Mouse (Mus musculus): ENCODE results near the gene Rwdd2b. TPM values are rescaled to one million over a fixed set of nuclear protein-coding genes. Genes with fewer than 3 reads are reported as not detected.

Rwdd2b gene
- polyA plus RNA-seq, 1 experiment from 2014 or later: 10.4 TPM

DNA sequence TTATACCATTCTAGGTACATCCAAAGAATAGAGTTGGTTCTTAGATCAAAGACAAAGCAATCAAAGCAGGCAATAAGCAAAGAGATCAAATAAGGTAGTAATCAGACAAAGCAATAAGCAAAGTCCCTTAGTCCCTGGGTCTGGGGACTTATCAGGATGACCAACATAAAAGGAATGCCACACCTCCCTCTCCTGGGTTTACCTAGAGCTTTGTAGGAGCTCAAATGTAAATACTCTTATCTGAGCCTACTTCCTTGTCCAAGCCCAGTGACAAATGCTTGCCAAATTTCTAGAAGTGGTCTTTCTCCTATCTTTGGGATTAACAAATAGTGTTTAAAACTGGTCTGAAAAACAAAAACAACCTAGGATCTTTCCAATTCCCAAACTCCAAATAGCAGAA, 2.9 kb upstream of the Rwdd2b start:
- H3K36me3 ChIP-seq: no peaks in the 10 kb centered on the region
- no peaks in the 10 kb centered on the region for H3K27me3 ChIP-seq (replicated peaks)
- ATAC-seq (ENCODE audit: insufficient read depth, low FRiP score, low read depth): 0 out of 2 replicates have a peak, but pooled peaks have one; percentile 23
- H3K4me2 ChIP-seq: no peak overlapping the region
- no peak overlapping the region for H3K9ac ChIP-seq
- H3K4me3 ChIP-seq (replicated peaks): no peak overlapping the region
- no peaks in the 10 kb centered on the region for H3K9me3 ChIP-seq
- no peak overlapping the region for H3K27ac ChIP-seq
- peaks cover 8% of the 10 kb centered on the region; the same call in 1 of the 2 replicates for H3K4me1 ChIP-seq

DNA sequence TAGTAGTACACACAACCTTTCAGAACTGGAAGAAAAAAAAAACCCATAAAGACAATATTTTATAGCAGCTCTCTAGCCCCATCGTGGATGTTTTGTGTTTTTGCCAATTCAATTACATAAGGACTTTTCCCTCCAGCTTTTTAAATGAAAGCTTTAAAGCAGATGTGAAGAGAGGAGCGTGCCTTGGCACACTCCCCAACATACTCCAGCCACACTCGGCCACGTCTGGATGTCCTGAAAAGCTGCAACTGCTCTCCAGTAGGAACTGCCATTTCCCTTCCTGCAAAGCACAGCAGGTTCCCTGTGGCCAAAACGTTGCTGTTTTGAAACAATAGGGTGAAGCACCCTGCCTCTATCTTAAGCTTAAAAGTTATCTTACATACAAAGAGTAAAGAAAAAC, 1.9 kb upstream of the Rwdd2b start:
- 37% methylated on average over 5 of the region's 5 CpGs for WGBS
- no peaks in the 10 kb centered on the region for H3K27me3 ChIP-seq (replicated peaks)

DNA sequence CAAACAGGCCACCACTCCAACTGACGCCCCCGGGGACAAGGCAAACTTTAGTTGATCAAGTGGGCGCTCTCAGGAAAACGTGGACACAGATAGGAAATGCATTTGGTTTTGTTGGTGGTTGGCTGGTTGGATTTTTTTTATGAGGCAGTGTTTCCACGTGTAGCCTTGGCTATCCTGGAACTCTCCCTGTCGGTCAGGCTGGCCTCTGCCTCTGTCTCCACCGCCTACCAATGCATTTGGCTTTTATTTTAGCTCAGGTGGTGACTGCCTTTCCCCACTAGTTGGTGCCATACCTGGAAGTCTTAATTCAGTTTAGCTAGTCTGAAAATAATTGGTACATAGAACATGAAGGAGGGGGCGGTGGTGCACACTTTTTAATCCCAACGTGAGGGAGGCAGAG, 716 bp upstream of the Rwdd2b start:
- H3K4me3 ChIP-seq (replicated peaks): peak overlapping the region; percentile 62
- peak overlapping the region; percentile 77; the same call in 1 of the 2 replicates for H3K27ac ChIP-seq
- ATAC-seq (ENCODE audit: insufficient read depth, low FRiP score, low read depth): no peak
- H3K4me2 ChIP-seq: peak overlapping the region; percentile 69
- no peaks in the 10 kb centered on the region for H3K36me3 ChIP-seq
- peak overlapping the region; percentile 61; the same call in 1 of the 2 replicates for H3K9ac ChIP-seq
- 19% methylated on average over 9 of the region's 9 CpGs for WGBS
- H3K27me3 ChIP-seq (replicated peaks): no peaks in the 10 kb centered on the region
- peaks cover 8% of the 10 kb centered on the region; the same call in 1 of the 2 replicates for H3K4me1 ChIP-seq
- no peaks in the 10 kb centered on the region for H3K9me3 ChIP-seq

More for the DNA sequence above, 1.9 kb upstream of the Rwdd2b start:
- H3K4me3 ChIP-seq (replicated peaks): no peak overlapping the region
- no peaks in the 10 kb centered on the region for H3K36me3 ChIP-seq
- 0 out of 2 replicates have a peak overlapping the region, but pooled peaks have one; percentile 4 for H3K27ac ChIP-seq
- no peak for ATAC-seq (ENCODE audit: insufficient read depth, low FRiP score, low read depth)
- no peak overlapping the region for H3K9ac ChIP-seq
- no peaks in the 10 kb centered on the region for H3K9me3 ChIP-seq
- no peak overlapping the region for H3K4me2 ChIP-seq
- H3K4me1 ChIP-seq: peaks cover 8% of the 10 kb centered on the region; the same call in 1 of the 2 replicates

DNA sequence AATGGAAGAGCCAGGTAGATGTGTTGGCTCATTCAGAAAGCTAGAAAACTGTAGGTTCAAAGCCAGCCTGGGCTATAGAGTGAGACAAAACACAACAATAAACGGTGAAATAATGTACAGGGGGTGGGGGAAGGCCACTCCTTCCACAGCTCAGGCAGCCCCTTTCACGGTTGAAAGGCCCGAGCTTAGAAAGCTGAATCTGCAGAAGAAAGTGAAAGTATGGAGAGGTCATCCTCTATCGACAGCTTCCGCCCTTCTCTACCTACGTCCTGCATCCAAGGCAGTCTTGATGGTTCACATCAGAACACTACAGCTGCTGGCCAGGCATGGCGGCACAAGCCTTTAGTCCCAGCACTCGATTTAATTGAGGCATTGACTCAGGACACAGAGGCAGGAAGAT, 1.7 kb downstream of the Rwdd2b start:
- Histone ChIP-seq H3K36me3 (no peaks in the 10 kb centered on the region), H3K27me3 (replicated peaks) (no peaks in the 10 kb centered on the region), H3K4me1 (peaks cover 8% of the 10 kb centered on the region; the same call in 1 of the 2 replicates), H3K9ac (no peak overlapping the region), H3K4me3 (replicated peaks) (no peak overlapping the region), H3K9me3 (no peaks in the 10 kb centered on the region), H3K27ac (no peak overlapping the region), H3K4me2 (no peak overlapping the region)
- ATAC-seq (ENCODE audit: insufficient read depth, low FRiP score, low read depth): no peak
- 89% methylated on average over 8 of the region's 8 CpGs for WGBS

DNA sequence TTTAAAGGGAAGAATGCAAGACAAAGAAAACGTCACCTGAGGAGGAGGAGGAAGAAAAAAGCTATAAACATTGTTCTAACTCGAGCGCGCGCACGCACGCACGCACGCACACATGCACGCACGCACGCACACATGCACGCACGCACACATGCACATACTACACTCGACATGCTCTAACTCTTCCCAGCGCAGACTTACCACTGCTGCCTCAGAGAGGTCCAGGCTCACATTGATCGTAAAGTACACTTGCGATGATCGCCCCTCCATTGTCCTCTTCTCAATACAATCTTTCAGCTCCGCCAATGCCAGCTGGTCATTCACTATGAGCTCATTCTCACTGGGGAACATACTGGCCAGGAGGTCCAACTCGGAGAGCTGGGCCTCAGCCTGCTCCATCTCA, 3.3 kb downstream of the Rwdd2b start:
- Histone ChIP-seq H3K4me1 (peaks cover 8% of the 10 kb centered on the region; the same call in 1 of the 2 replicates), H3K4me2 (no peak overlapping the region), H3K36me3 (no peaks in the 10 kb centered on the region), H3K9ac (no peak overlapping the region), H3K9me3 (no peaks in the 10 kb centered on the region), H3K4me3 (replicated peaks) (no peak overlapping the region), H3K27me3 (replicated peaks) (no peaks in the 10 kb centered on the region), H3K27ac (no peak overlapping the region)
- WGBS: 93% methylated on average over 21 of the region's 21 CpGs
- ATAC-seq (ENCODE audit: insufficient read depth, low FRiP score, low read depth): no peak

DNA sequence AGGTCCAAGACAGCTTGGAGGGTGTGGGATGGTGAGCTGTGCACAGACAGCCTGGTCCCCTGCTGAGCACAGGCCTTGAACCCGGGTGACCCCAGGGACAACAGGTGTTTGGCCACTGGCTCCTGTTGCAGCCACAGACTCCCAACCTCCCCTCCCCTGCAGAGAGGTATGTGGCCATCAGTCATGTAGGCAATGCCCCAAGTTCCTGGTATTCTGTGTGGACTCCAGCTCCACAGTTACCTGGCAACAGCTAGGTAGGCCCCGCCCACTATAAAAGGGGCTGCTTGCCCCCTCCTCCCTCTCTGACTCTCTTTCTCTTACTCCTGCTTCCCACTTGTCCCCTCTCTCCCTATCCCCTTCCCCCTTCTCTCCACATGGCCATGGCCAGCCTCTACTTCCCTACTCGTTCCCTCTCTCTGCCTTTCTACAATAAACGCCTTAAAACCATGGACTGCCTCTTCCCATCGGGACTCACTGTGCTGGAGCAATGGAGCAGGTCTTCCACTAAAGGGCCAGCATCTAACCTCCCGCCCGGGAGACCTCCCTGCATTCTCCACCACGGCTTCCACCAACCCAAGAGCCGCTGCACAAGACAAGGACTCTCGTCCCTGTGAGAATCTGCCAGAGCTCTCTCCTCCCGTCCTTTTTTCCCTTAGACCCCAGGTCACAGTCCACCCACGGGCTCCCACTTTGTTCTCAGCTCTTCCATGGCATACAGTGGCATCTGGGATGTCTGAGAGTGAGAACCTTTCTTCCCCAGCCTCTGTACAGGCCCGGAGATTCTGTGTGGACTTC, 4.8 kb downstream of the Rwdd2b start:
- 86% methylated on average over 13 of the region's 13 CpGs for WGBS
- H3K36me3 ChIP-seq: no peaks in the 10 kb centered on the region
- H3K4me3 ChIP-seq (replicated peaks): no peak overlapping the region
- no peaks in the 10 kb centered on the region; the same call in none of the 2 replicates for H3K4me1 ChIP-seq
- no peak overlapping the region for H3K9ac ChIP-seq
- no peak overlapping the region for H3K27ac ChIP-seq
- H3K9me3 ChIP-seq: no peaks in the 10 kb centered on the region
- no peak for ATAC-seq (ENCODE audit: insufficient read depth, low FRiP score, low read depth)
- H3K27me3 ChIP-seq (replicated peaks): no peaks in the 10 kb centered on the region
- H3K4me2 ChIP-seq: no peak overlapping the region

DNA sequence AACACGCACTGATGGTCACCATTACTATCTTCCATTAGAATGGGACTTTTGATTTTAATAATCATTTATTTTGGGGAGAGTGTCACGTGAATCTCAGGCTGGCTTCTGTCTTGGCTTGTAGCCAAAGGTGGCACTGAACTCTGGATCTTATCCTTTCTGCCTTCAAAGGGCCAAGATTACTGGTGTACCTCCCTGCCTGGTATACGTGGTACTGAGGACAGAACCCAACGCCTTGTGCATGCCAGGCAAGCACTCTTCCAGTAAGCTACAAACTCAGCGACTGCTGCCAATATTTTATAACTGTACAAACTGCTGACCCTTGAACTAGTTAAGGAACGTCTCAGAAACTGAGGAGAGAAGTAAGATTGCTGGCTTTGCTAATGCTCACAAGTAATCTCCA, 5.4 kb downstream of the Rwdd2b start:
- Histone ChIP-seq H3K4me1 (no peaks in the 10 kb centered on the region; the same call in none of the 2 replicates), H3K4me3 (replicated peaks) (no peak overlapping the region), H3K9ac (no peak overlapping the region), H3K27ac (no peak overlapping the region), H3K9me3 (no peaks in the 10 kb centered on the region), H3K27me3 (replicated peaks) (no peaks in the 10 kb centered on the region), H3K4me2 (no peak overlapping the region), H3K36me3 (no peaks in the 10 kb centered on the region)
- whole genome bisulfite sequencing: 77% methylated on average over 6 of the region's 6 CpGs
- ATAC-seq (ENCODE audit: insufficient read depth, low FRiP score, low read depth): no peak

DNA sequence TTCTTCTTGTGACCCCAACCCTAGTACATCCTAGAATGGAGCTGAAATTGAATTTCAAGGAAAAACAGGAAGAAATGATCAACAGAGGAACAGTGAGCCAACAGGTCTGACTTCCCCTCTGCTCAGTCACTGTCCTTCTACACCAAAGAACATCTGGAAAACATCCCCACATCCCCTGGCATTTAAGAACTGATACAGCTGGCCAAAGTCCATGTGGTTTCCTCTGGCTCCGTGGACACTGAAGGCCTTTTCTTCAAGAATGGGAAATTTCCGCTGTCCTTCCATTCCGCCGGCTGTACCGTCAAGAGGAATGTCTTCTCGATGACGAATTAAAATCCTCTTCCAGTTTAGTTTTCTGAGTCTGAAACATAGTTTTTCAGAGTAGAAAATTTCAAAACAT, 6.1 kb downstream of the Rwdd2b start:
- ATAC-seq (ENCODE audit: insufficient read depth, low FRiP score, low read depth): no peak
- H3K9me3 ChIP-seq: no peaks in the 10 kb centered on the region
- H3K36me3 ChIP-seq: no peaks in the 10 kb centered on the region
- no peak overlapping the region for H3K4me3 ChIP-seq (replicated peaks)
- H3K9ac ChIP-seq: no peak overlapping the region
- H3K27me3 ChIP-seq (replicated peaks): no peaks in the 10 kb centered on the region
- H3K4me2 ChIP-seq: no peak overlapping the region
- H3K4me1 ChIP-seq: no peaks in the 10 kb centered on the region; the same call in 1 of the 2 replicates
- no peak overlapping the region for H3K27ac ChIP-seq
- WGBS: 79% methylated on average over 7 of the region's 7 CpGs

DNA sequence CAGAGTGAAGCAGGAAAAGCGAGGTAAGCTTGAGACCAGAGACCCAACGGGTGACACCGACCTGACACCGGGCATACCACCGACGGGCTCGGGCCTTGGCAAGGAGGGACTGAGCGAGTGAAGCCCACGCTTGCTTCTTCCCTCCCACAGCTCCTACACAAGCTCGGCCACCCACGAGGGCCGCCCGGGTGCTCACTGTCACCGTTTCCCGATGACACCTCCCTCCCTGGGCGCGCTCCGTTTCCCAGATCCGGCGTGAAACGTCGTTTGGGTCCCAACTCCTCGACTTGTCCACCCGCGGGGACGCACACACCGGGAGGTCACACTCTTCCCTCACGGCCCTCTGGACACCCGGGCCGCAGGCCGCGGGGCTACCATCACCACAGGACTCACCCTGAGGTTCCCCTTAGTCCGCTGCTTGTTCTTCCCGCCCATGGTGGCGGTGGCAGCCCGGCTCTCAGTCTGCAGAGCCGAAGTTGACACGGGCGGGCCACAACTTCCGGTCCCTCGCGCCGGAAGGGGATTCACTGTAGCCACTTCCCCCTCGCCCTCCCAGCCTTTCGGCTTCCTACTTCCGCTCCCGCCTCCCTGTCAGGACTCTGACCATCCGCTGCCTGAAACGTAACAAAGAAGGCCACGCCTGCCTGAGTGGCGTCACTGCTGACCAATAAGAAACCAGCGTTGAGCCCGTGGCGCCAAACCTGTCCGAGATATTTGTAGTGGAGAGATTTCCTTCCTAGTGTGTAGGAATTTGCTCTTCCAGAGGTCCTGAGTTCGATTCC, 8.1 kb downstream of the Rwdd2b start, which contains the start of gene Ltn1:
TSS of gene Ltn1 (minus strand) at position 580 of the 782 bp plus-strand sequence.
- no peaks in the 10 kb centered on the region for H3K9me3 ChIP-seq
- H3K36me3 ChIP-seq: no peaks in the 10 kb centered on the region
- H3K27me3 ChIP-seq (replicated peaks): no peaks in the 10 kb centered on the region
- peak within 1 kb of the TSS; percentile 95 for H3K4me3 ChIP-seq (replicated peaks)
- peak; percentile 100 for ATAC-seq (ENCODE audit: insufficient read depth, low FRiP score, low read depth)
- H3K9ac ChIP-seq: peak within 1 kb of the TSS; percentile 83
- H3K4me2 ChIP-seq: peak within 1 kb of the TSS; percentile 80
- WGBS: under 1% methylated on average over 56 of the region's 56 CpGs
- H3K4me1 ChIP-seq: no peaks in the 10 kb centered on the region; the same call in 1 of the 2 replicates
- H3K27ac ChIP-seq: peak within 1 kb of the TSS; percentile 65

DNA sequence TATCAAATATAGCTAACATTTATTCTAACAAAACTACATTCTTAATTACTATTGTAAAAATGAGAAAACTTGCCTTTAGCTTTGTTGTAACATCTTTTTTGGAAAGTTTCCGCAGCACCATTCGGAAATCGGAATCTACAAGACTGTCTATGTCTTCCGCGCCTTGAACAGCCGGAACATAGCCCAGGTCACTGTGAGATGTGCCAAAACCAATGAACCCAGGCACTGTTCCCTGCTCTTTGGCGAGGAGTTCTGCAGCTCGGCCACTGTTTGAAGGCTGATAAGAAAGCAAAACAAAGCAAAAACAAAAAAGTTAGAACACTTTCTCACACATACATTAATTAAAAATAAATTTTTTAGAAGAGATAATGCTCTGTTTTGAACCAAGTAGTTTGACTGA, 12.9 kb downstream of the Rwdd2b start:
- no peak for ATAC-seq (ENCODE audit: insufficient read depth, low FRiP score, low read depth)
- Histone ChIP-seq H3K4me2 (no peak overlapping the region), H3K27ac (no peak overlapping the region), H3K27me3 (replicated peaks) (no peaks in the 10 kb centered on the region), H3K4me3 (replicated peaks) (no peak overlapping the region), H3K9ac (no peak overlapping the region), H3K4me1 (no peaks in the 10 kb centered on the region; the same call in 1 of the 2 replicates), H3K36me3 (peaks cover 36% of the 10 kb centered on the region), H3K9me3 (no peaks in the 10 kb centered on the region)
- WGBS: 92% methylated on average over 8 of the region's 8 CpGs

DNA sequence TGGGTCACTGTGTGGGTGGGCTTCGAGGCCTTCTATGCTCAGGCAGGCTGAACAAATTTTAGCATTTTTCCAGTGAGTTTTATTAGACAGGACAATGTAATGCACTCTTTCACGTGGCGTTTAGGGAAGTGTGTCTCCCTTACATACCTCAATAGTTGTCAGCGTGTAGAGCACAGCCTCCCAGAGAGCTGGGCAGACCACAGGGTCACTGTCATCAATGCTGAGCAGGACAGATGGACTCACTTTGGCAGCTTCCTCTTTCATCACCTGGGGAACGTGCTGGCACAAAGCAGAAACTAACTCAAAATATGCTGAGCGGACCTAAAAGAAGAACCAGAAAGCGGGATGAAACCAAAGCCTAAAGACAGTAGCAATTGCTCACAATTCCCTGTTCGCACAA, 19.7 kb downstream of the Rwdd2b start:
- Histone ChIP-seq H3K9ac (no peak overlapping the region), H3K9me3 (no peaks in the 10 kb centered on the region), H3K36me3 (peaks cover 67% of the 10 kb centered on the region), H3K4me1 (no peaks in the 10 kb centered on the region), H3K4me3 (replicated peaks) (no peak overlapping the region), H3K27me3 (replicated peaks) (no peaks in the 10 kb centered on the region), H3K4me2 (no peak overlapping the region), H3K27ac (no peak overlapping the region)
- 90% methylated on average over 8 of the region's 8 CpGs for WGBS
- no peak for ATAC-seq (ENCODE audit: insufficient read depth, low FRiP score, low read depth)

DNA sequence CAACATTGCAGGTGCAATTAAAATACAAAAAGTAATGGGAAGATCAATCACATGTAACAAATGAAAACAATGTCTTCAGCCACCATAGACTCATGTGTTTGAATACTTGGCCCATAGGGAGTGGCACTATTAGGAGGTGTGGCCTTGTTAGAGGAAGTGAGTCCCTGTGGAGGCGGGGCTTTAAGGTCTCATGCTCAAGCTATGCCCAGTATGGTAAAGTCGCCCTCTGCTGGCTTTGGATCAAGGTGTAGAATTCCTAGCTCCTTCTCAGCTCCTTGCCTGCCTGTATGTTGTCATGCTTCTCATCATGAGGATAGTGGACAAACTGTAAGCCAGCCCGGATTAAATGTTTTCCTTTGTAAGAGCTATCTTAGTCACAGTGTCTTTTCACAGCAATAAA, 35.4 kb downstream of the Rwdd2b start:
- no peak overlapping the region for H3K9ac ChIP-seq
- H3K4me3 ChIP-seq (replicated peaks): no peak overlapping the region
- no peak overlapping the region for H3K27ac ChIP-seq
- H3K4me2 ChIP-seq: no peak overlapping the region
- no peaks in the 10 kb centered on the region for H3K4me1 ChIP-seq
- no peaks in the 10 kb centered on the region for H3K9me3 ChIP-seq
- no peaks in the 10 kb centered on the region for H3K27me3 ChIP-seq (replicated peaks)
- peaks cover 43% of the 10 kb centered on the region for H3K36me3 ChIP-seq
- ATAC-seq (ENCODE audit: insufficient read depth, low FRiP score, low read depth): no peak
- 82% methylated on average over 3 of the region's 3 CpGs for WGBS

All from stomach, embryonic 15.5 days (tissue).